Mouse (Mus musculus) CD4-positive, CD25-positive, alpha-beta regulatory T cell, adult 4 months (primary cell): ENCODE results near the gene Sept3. TPM values are rescaled to one million over a fixed set of nuclear protein-coding genes. Genes with fewer than 3 reads are reported as not detected.
"Not testable (repeated sequence)": the region's sequence is repeated elsewhere in the genome, so short reads cannot be mapped to it uniquely, and the experiment has no call there.

Source experiments
- ATAC-seq: one replicate; pipeline ENCODE4 v1.8.0; 2017
- polyA plus RNA-seq, 2 experiments: library from polyadenylated mRNA; unstranded; fragments of 100-300 nt; shearing (Covaris generic); gene quantifications; one replicate each; pipeline ENCODE4 v1.2.1; 2017

Sept3 gene
- not detected for polyA plus RNA-seq

GRCm38 (mm10) chr15:82274593-82274926, at the start of gene Sept3:
Gene Sept3, plus strand, starts transcription at chr15:82274893.
- ATAC-seq, result no peak

- no peak for ATAC-seq
These were observed 48.9 kb upstream of the Sept3 start for GRCm38 (mm10) chr15:82225769-82226168.

- no peak for ATAC-seq
These were observed 45.1 kb upstream of the Sept3 start for GRCm38 (mm10) chr15:82229542-82230045.

GRCm38 (mm10) chr15:82230098-82230611, 44.5 kb upstream of the Sept3 start:
- ATAC-seq, result no peak

GRCm38 (mm10) chr15:82231100-82231499, 43.6 kb upstream of the Sept3 start:
- ATAC-seq, result no peak

GRCm38 (mm10) chr15:82231591-82232378, 42.9 kb upstream of the Sept3 start:
- no peak for ATAC-seq

- ATAC-seq, result no peak
These were observed 42.0 kb upstream of the Sept3 start for GRCm38 (mm10) chr15:82232651-82233050.

GRCm38 (mm10) chr15:82235661-82236060, 39.0 kb upstream of the Sept3 start:
- ATAC-seq, result no peak

- ATAC-seq, result peak; percentile 87
These were observed 38.1 kb upstream of the Sept3 start for GRCm38 (mm10) chr15:82236565-82236964.

GRCm38 (mm10) chr15:82243311-82243710, 31.4 kb upstream of the Sept3 start:
- no peak for ATAC-seq

- peak; percentile 3 for ATAC-seq
These were observed 31.0 kb upstream of the Sept3 start for GRCm38 (mm10) chr15:82243742-82244114.

- peak; percentile 99 for ATAC-seq
These were observed 30.4 kb upstream of the Sept3 start, which contains the start of gene Cenpm for GRCm38 (mm10) chr15:82244115-82244804. Gene Cenpm, minus strand, starts transcription at chr15:82244748.

- ATAC-seq, result not testable (repeated sequence)
These were observed 29.9 kb upstream of the Sept3 start for GRCm38 (mm10) chr15:82244805-82245161.

- ATAC-seq, result no peak
These were observed 27.4 kb upstream of the Sept3 start for GRCm38 (mm10) chr15:82247131-82247776.

- no peak for ATAC-seq
These were observed 23.1 kb upstream of the Sept3 start for GRCm38 (mm10) chr15:82251579-82251978.

- no peak for ATAC-seq
These were observed 22.6 kb upstream of the Sept3 start, which contains the start of gene 1500009C09Rik for GRCm38 (mm10) chr15:82252097-82252496. Gene 1500009C09Rik, plus strand, starts transcription at chr15:82252397.

GRCm38 (mm10) chr15:82255248-82255647, 19.4 kb upstream of the Sept3 start:
- ATAC-seq, result no peak

- no peak for ATAC-seq
These were observed 18.7 kb upstream of the Sept3 start for GRCm38 (mm10) chr15:82255944-82256383.

GRCm38 (mm10) chr15:82259510-82259909, 15.2 kb upstream of the Sept3 start:
- ATAC-seq, result no peak

- ATAC-seq, result no peak
These were observed 8.3 kb upstream of the Sept3 start for GRCm38 (mm10) chr15:82266356-82266755.

- ATAC-seq, result no peak
These were observed 6.5 kb upstream of the Sept3 start for GRCm38 (mm10) chr15:82268185-82268584.

GRCm38 (mm10) chr15:82268783-82269182, 5.9 kb upstream of the Sept3 start:
- no peak for ATAC-seq

GRCm38 (mm10) chr15:82271201-82271600, 3.5 kb upstream of the Sept3 start:
- no peak for ATAC-seq
